8 mouse cellular contexts compared by ENCODE assay signal in genomic region chr3:85377946-85378702, GRCm38 (mm10).
DNase-seq lines count a peak whose midpoint lies in the region; TF ChIP-seq lines count a peak whose summit lies in the region.

No protein-coding gene starts in this region.

- DNase-seq in adrenal gland, postnatal 10 days, result peak; percentile 15
- DNase-seq in adrenal gland, postnatal 25 days, result no peak
- peak; percentile 37 for DNase-seq in NIH3T3 (ENCODE audit: low read depth)
- DNase-seq in heart, postnatal 4 days, result peak; percentile 74
- DNase-seq in spleen, postnatal 10 days (ENCODE audit: low spot score in 2 of 2), result no peak
- no peak for DNase-seq in frontal cortex, postnatal 14 days (ENCODE audit: low spot score in 2 of 2)

- H3K36me3 ChIP-seq in myocyte (ENCODE audit: control insufficient read depth, insufficient read depth), result no peaks in the 10 kb centered on the region

- peaks cover 6% of the 10 kb centered on the region; the same call in 1 of the 2 replicates for H3K4me1 ChIP-seq in embryonic fibroblast, embryonic 13.5 days (ENCODE audit: control insufficient read depth, insufficient read depth, low read length)

- peak overlapping the region; percentile 11 for H3K27ac ChIP-seq in embryonic fibroblast, embryonic 13.5 days (ENCODE audit: insufficient read depth, low read length)

- H3K4me2 ChIP-seq in myocyte (ENCODE audit: low read depth), result peak overlapping the region; percentile 7

- no peaks in the 10 kb centered on the region for H3K27me3 ChIP-seq in myocyte (ENCODE audit: control insufficient read depth, insufficient read depth, insufficient read length)

- H3ac ChIP-seq in myocyte (ENCODE audit: control insufficient read depth, insufficient read length), result no peak overlapping the region

- no peak for TF ChIP-seq CTCF in embryonic fibroblast, embryonic 13.5 days (IDR thresholded peaks at IDR 0.05; ENCODE audit: borderline replicate concordance, insufficient read depth, low read length)

- no peak overlapping the region for H3K4me3 ChIP-seq in embryonic fibroblast, embryonic 13.5 days (ENCODE audit: insufficient read depth, low read length)
- no peak overlapping the region for H3K4me3 ChIP-seq in myocyte

- TF ChIP-seq POLR2A in embryonic fibroblast, embryonic 13.5 days (IDR thresholded peaks at IDR 0.05; ENCODE audit: low read depth, low read length), result no peak
- no peak for TF ChIP-seq POLR2A in myocyte (IDR thresholded peaks at IDR 0.05; ENCODE audit: insufficient read length, low read depth)

- H3K79me2 ChIP-seq in myocyte (ENCODE audit: control insufficient read depth, insufficient read depth), result no peaks in the 10 kb centered on the region

TF ChIP-seq in myocyte, 11 proteins besides CTCF, POLR2A, EP300 and RAD21:
- no peak for TF ChIP-seq TCF3 (IDR thresholded peaks at IDR 0.05; ENCODE audit: insufficient read length, low read depth)
TF ChIP-seq in myocyte: peak in this region for 0.

Comparison
In these comparisons a context has a peak if more than half of its experiments do, and no peak if none do; other contexts are left out.
1. DNase-seq: peak in adrenal gland, postnatal 10 days (single experiment), NIH3T3 (single experiment) and heart, postnatal 4 days (single experiment); none in adrenal gland, postnatal 25 days (single experiment), spleen, postnatal 10 days (0 of 2) and frontal cortex, postnatal 14 days (0 of 2).